Mouse (Mus musculus): Measurements from ENCODE around the gene 5330417H12Rik. TPM values are rescaled to one million over a fixed set of nuclear protein-coding genes. Genes with fewer than 3 reads are reported as not detected.
A peak's percentile ranks its signal among the peaks of the same experiment; 100 is the strongest.

The 5330417H12Rik gene
- polyA plus RNA-seq (2015; fragmentation: Nextera tagmentation; extraction: Ambion mirVana), result not detected in 2 replicates

- H3K9ac ChIP-seq, result no peak within 1 kb of the TSS
- H3K27ac ChIP-seq, result no peak within 1 kb of the TSS
- 69% methylated on average over 2 of the region's 2 CpGs for WGBS
- H3K4me1 ChIP-seq (replicated peaks), result no peaks in the 10 kb centered on the region
- H3K9me3 ChIP-seq, result no peaks in the 10 kb centered on the region
- H3K27me3 ChIP-seq (replicated peaks), result no peaks in the 10 kb centered on the region
- H3K4me2 ChIP-seq (replicated peaks), result no peak within 1 kb of the TSS
- no peak within 1 kb of the TSS for H3K4me3 ChIP-seq (replicated peaks)
- ATAC-seq, result no peak
- H3K36me3 ChIP-seq, result no peaks in the 10 kb centered on the region
Measured at GRCm38 (mm10) chr7:107625061-107625460, at the start of gene 5330417H12Rik. TSS of gene 5330417H12Rik (minus strand) at chr7:107625161.

GRCm38 (mm10) chr7:107668514-107668913, 43.6 kb upstream of the 5330417H12Rik start:
- H3K27me3 ChIP-seq (replicated peaks), result no peaks in the 10 kb centered on the region
- ATAC-seq, result no peak
- peaks cover 33% of the 10 kb centered on the region for H3K4me1 ChIP-seq (replicated peaks)
- 77% methylated on average over 5 of the region's 5 CpGs for whole genome bisulfite sequencing
- H3K4me2 ChIP-seq (replicated peaks), result no peak overlapping the region
- no peaks in the 10 kb centered on the region for H3K36me3 ChIP-seq
- no peak overlapping the region for H3K27ac ChIP-seq
- H3K4me3 ChIP-seq (replicated peaks), result no peak overlapping the region
- H3K9me3 ChIP-seq, result no peaks in the 10 kb centered on the region
- H3K9ac ChIP-seq, result no peak overlapping the region

- peak overlapping the region; percentile 65 for H3K4me2 ChIP-seq (replicated peaks)
- no peaks in the 10 kb centered on the region for H3K27me3 ChIP-seq (replicated peaks)
- WGBS, result 23% methylated on average over 13 of the region's 13 CpGs
- no peak for ATAC-seq
- H3K9ac ChIP-seq, result peak overlapping the region; percentile 68
- H3K4me1 ChIP-seq (replicated peaks), result peaks cover 50% of the 10 kb centered on the region
- no peaks in the 10 kb centered on the region for H3K9me3 ChIP-seq
- no peaks in the 10 kb centered on the region for H3K36me3 ChIP-seq
- H3K4me3 ChIP-seq (replicated peaks), result peak overlapping the region; percentile 44
- peak overlapping the region; percentile 94 for H3K27ac ChIP-seq
Measured at GRCm38 (mm10) chr7:107666262-107666902, 41.4 kb upstream of the 5330417H12Rik start.

- H3K9me3 ChIP-seq, result no peaks in the 10 kb centered on the region
- peaks cover 50% of the 10 kb centered on the region for H3K4me1 ChIP-seq (replicated peaks)
- H3K36me3 ChIP-seq, result no peaks in the 10 kb centered on the region
- no peaks in the 10 kb centered on the region for H3K27me3 ChIP-seq (replicated peaks)
- peak overlapping the region; percentile 65 for H3K4me2 ChIP-seq (replicated peaks)
- peak overlapping the region; percentile 44 for H3K4me3 ChIP-seq (replicated peaks)
- ATAC-seq, result peak; percentile 7
- peak overlapping the region; percentile 68 for H3K9ac ChIP-seq
- 8% methylated on average over 9 of the region's 9 CpGs for WGBS
- peak overlapping the region; percentile 94 for H3K27ac ChIP-seq
Measured at GRCm38 (mm10) chr7:107665586-107666261, 40.8 kb upstream of the 5330417H12Rik start.

- ATAC-seq, result peak; percentile 16
- Histone ChIP-seq H3K4me1 (replicated peaks) (peaks cover 50% of the 10 kb centered on the region), H3K27me3 (replicated peaks) (no peaks in the 10 kb centered on the region), H3K4me3 (replicated peaks) (peak overlapping the region; percentile 44), H3K27ac (peak overlapping the region; percentile 94), H3K9ac (peak overlapping the region; percentile 68), H3K36me3 (no peaks in the 10 kb centered on the region), H3K9me3 (no peaks in the 10 kb centered on the region), H3K4me2 (replicated peaks) (peak overlapping the region; percentile 65)
- WGBS, result 8% methylated on average over 4 of the region's 4 CpGs
Measured at GRCm38 (mm10) chr7:107665221-107665585, 40.2 kb upstream of the 5330417H12Rik start.

- Histone ChIP-seq H3K36me3 (no peaks in the 10 kb centered on the region), H3K9me3 (no peaks in the 10 kb centered on the region), H3K4me1 (replicated peaks) (peaks cover 50% of the 10 kb centered on the region), H3K9ac (peak overlapping the region; percentile 26), H3K27me3 (replicated peaks) (no peaks in the 10 kb centered on the region), H3K4me2 (replicated peaks) (peak overlapping the region; percentile 65), H3K27ac (peak overlapping the region; percentile 94), H3K4me3 (replicated peaks) (no peak overlapping the region)
- ATAC-seq, result peak; percentile 86
- WGBS, result 22% methylated on average over 8 of the region's 8 CpGs
Measured at GRCm38 (mm10) chr7:107664063-107665056, 39.4 kb upstream of the 5330417H12Rik start.

- Histone ChIP-seq H3K9me3 (no peaks in the 10 kb centered on the region), H3K27me3 (replicated peaks) (no peaks in the 10 kb centered on the region), H3K4me2 (replicated peaks) (peak overlapping the region; percentile 65), H3K36me3 (no peaks in the 10 kb centered on the region), H3K9ac (no peak overlapping the region), H3K4me3 (replicated peaks) (no peak overlapping the region), H3K27ac (peak overlapping the region; percentile 94), H3K4me1 (replicated peaks) (peaks cover 50% of the 10 kb centered on the region)
- ATAC-seq, result peak; percentile 44
- 49% methylated on average over 6 of the region's 6 CpGs for WGBS
Measured at GRCm38 (mm10) chr7:107663621-107664020, 38.7 kb upstream of the 5330417H12Rik start.

GRCm38 (mm10) chr7:107661843-107662281, 36.9 kb upstream of the 5330417H12Rik start:
- H3K4me2 ChIP-seq (replicated peaks), result no peak overlapping the region
- no peak for ATAC-seq
- peaks cover 44% of the 10 kb centered on the region for H3K4me1 ChIP-seq (replicated peaks)
- no peaks in the 10 kb centered on the region for H3K27me3 ChIP-seq (replicated peaks)
- peak overlapping the region; percentile 81 for H3K27ac ChIP-seq
- H3K9ac ChIP-seq, result no peak overlapping the region
- WGBS, result 33% methylated on average over 5 of the region's 5 CpGs
- H3K9me3 ChIP-seq, result no peaks in the 10 kb centered on the region
- no peak overlapping the region for H3K4me3 ChIP-seq (replicated peaks)
- H3K36me3 ChIP-seq, result no peaks in the 10 kb centered on the region

- H3K4me3 ChIP-seq (replicated peaks), result no peak overlapping the region
- no peak overlapping the region for H3K9ac ChIP-seq
- no peaks in the 10 kb centered on the region for H3K9me3 ChIP-seq
- WGBS, result 12% methylated on average over 8 of the region's 8 CpGs
- H3K4me1 ChIP-seq (replicated peaks), result peaks cover 39% of the 10 kb centered on the region
- peak overlapping the region; percentile 81 for H3K27ac ChIP-seq
- peak; percentile 6; the same call in 1 of the 2 replicates for ATAC-seq
- H3K4me2 ChIP-seq (replicated peaks), result 0 out of 2 replicates have a peak overlapping the region, but pooled peaks have one; percentile 19
- no peaks in the 10 kb centered on the region for H3K27me3 ChIP-seq (replicated peaks)
- H3K36me3 ChIP-seq, result no peaks in the 10 kb centered on the region
Measured at GRCm38 (mm10) chr7:107661189-107661842, 36.4 kb upstream of the 5330417H12Rik start.

GRCm38 (mm10) chr7:107659186-107659918, 34.4 kb upstream of the 5330417H12Rik start:
- no peak for ATAC-seq
- H3K27ac ChIP-seq, result no peak overlapping the region
- H3K4me1 ChIP-seq (replicated peaks), result peaks cover 20% of the 10 kb centered on the region
- H3K4me3 ChIP-seq (replicated peaks), result no peak overlapping the region
- no peaks in the 10 kb centered on the region for H3K36me3 ChIP-seq
- no peak overlapping the region for H3K4me2 ChIP-seq (replicated peaks)
- no peak overlapping the region for H3K9ac ChIP-seq
- 78% methylated on average over 8 of the region's 8 CpGs for WGBS
- no peaks in the 10 kb centered on the region for H3K9me3 ChIP-seq
- no peaks in the 10 kb centered on the region for H3K27me3 ChIP-seq (replicated peaks)

- Histone ChIP-seq H3K36me3 (no peaks in the 10 kb centered on the region), H3K4me1 (replicated peaks) (peaks cover 1% of the 10 kb centered on the region), H3K27ac (no peak overlapping the region), H3K9me3 (no peaks in the 10 kb centered on the region), H3K4me2 (replicated peaks) (no peak overlapping the region), H3K4me3 (replicated peaks) (no peak overlapping the region), H3K27me3 (replicated peaks) (no peaks in the 10 kb centered on the region), H3K9ac (no peak overlapping the region)
- ATAC-seq, result no peak
- 76% methylated on average over 6 of the region's 6 CpGs for WGBS
Measured at GRCm38 (mm10) chr7:107656451-107656850, 31.5 kb upstream of the 5330417H12Rik start.
